Mouse (Mus musculus): ENCODE data around the gene Hba-a2. TPM values are rescaled to one million over a fixed set of nuclear protein-coding genes. Genes with fewer than 3 reads are reported as not detected.
"Not testable (repeated sequence)": the region's sequence is repeated elsewhere in the genome, so short reads cannot be mapped to it uniquely, and the experiment has no call there.

Hba-a2 gene
- polyA plus RNA-seq, 1 experiment from 2014 or later: 4,243 TPM

- ATAC-seq (ENCODE audit: insufficient number of reproducible peaks, low FRiP score, low TSS enrichment, low read depth): peak; percentile 48; the same call in 1 of the 2 replicates
- DNase-seq (ENCODE audit: low spot score): no peak
These were observed 18.4 kb upstream of the Hba-a2 start for GRCm38 (mm10) chr11:32277736-32278457.

GRCm38 (mm10) chr11:32278458-32278957 is 17.8 kb upstream of the Hba-a2 start:
- no peak overlapping the region for H3K9ac ChIP-seq (ENCODE audit: low read length)
- no peaks in the 10 kb centered on the region for H3K4me1 ChIP-seq (ENCODE audit: control insufficient read depth, insufficient read depth, low read length)
- H3K4me3 ChIP-seq (ENCODE audit: low read depth, low read length): no peak overlapping the region
- H3K36me3 ChIP-seq (ENCODE audit: control insufficient read depth, insufficient read depth, low read length): no peaks in the 10 kb centered on the region
- no peaks in the 10 kb centered on the region for H3K27me3 ChIP-seq (ENCODE audit: control insufficient read depth, insufficient read depth, low read length)
- H3K4me2 ChIP-seq (ENCODE audit: low read depth, severe bottlenecking): no peak overlapping the region
- H3K27ac ChIP-seq (replicated peaks; ENCODE audit: low read depth, low read length): no peak overlapping the region
- DNase-seq (ENCODE audit: low spot score) (no peak), ATAC-seq (ENCODE audit: insufficient number of reproducible peaks, low FRiP score, low TSS enrichment, low read depth) (0 out of 2 replicates have a peak, but pooled peaks have one; percentile 8)
- no peaks in the 10 kb centered on the region for H3K9me3 ChIP-seq (ENCODE audit: control insufficient read depth, low read length)
- WGBS: 83% methylated on average over 12 of the region's 12 CpGs

More at GRCm38 (mm10) chr11:32277736-32278457, 18.4 kb upstream of the Hba-a2 start:
- Histone ChIP-seq H3K36me3 (ENCODE audit: control insufficient read depth, insufficient read depth, low read length) (no peaks in the 10 kb centered on the region), H3K4me2 (ENCODE audit: low read depth, severe bottlenecking) (no peak overlapping the region), H3K4me3 (ENCODE audit: low read depth, low read length) (no peak overlapping the region), H3K27me3 (ENCODE audit: control insufficient read depth, insufficient read depth, low read length) (no peaks in the 10 kb centered on the region), H3K9me3 (ENCODE audit: control insufficient read depth, low read length) (no peaks in the 10 kb centered on the region), H3K9ac (ENCODE audit: low read length) (no peak overlapping the region), H3K4me1 (ENCODE audit: control insufficient read depth, insufficient read depth, low read length) (no peaks in the 10 kb centered on the region), H3K27ac (replicated peaks; ENCODE audit: low read depth, low read length) (no peak overlapping the region)
- WGBS: 70% methylated on average over 21 of the region's 21 CpGs

GRCm38 (mm10) chr11:32280646-32281045 is 15.6 kb upstream of the Hba-a2 start:
- Histone ChIP-seq H3K4me3 (ENCODE audit: low read depth, low read length) (no peak overlapping the region), H3K9ac (ENCODE audit: low read length) (no peak overlapping the region), H3K27me3 (ENCODE audit: control insufficient read depth, insufficient read depth, low read length) (no peaks in the 10 kb centered on the region), H3K4me2 (ENCODE audit: low read depth, severe bottlenecking) (no peak overlapping the region), H3K9me3 (ENCODE audit: control insufficient read depth, low read length) (no peaks in the 10 kb centered on the region), H3K4me1 (ENCODE audit: control insufficient read depth, insufficient read depth, low read length) (no peaks in the 10 kb centered on the region), H3K36me3 (ENCODE audit: control insufficient read depth, insufficient read depth, low read length) (no peaks in the 10 kb centered on the region), H3K27ac (replicated peaks; ENCODE audit: low read depth, low read length) (no peak overlapping the region)
- DNase-seq (ENCODE audit: low spot score): no peak
- 77% methylated on average over 2 of the region's 2 CpGs for WGBS
- no peak for ATAC-seq (ENCODE audit: insufficient number of reproducible peaks, low FRiP score, low TSS enrichment, low read depth)

GRCm38 (mm10) chr11:32281416-32282144 is 14.7 kb upstream of the Hba-a2 start:
- Histone ChIP-seq H3K9ac (ENCODE audit: low read length) (no peak overlapping the region), H3K4me3 (ENCODE audit: low read depth, low read length) (no peak overlapping the region), H3K4me1 (ENCODE audit: control insufficient read depth, insufficient read depth, low read length) (no peaks in the 10 kb centered on the region), H3K27ac (replicated peaks; ENCODE audit: low read depth, low read length) (no peak overlapping the region; the same call in 1 of the 2 replicates), H3K9me3 (ENCODE audit: control insufficient read depth, low read length) (no peaks in the 10 kb centered on the region), H3K36me3 (ENCODE audit: control insufficient read depth, insufficient read depth, low read length) (no peaks in the 10 kb centered on the region), H3K4me2 (ENCODE audit: low read depth, severe bottlenecking) (no peak overlapping the region), H3K27me3 (ENCODE audit: control insufficient read depth, insufficient read depth, low read length) (no peaks in the 10 kb centered on the region)
- ATAC-seq (ENCODE audit: insufficient number of reproducible peaks, low FRiP score, low TSS enrichment, low read depth) (no peak), DNase-seq (ENCODE audit: low spot score) (no peak)
- 75% methylated on average over 1 of the region's 1 CpGs for WGBS

- not testable (repeated sequence) for H3K27ac ChIP-seq (replicated peaks; ENCODE audit: low read depth, low read length); H3K36me3 ChIP-seq (ENCODE audit: control insufficient read depth, insufficient read depth, low read length); H3K4me3 ChIP-seq (ENCODE audit: low read depth, low read length); H3K4me1 ChIP-seq (ENCODE audit: control insufficient read depth, insufficient read depth, low read length); ATAC-seq (ENCODE audit: insufficient number of reproducible peaks, low FRiP score, low TSS enrichment, low read depth); H3K9me3 ChIP-seq (ENCODE audit: control insufficient read depth, low read length); H3K9ac ChIP-seq (ENCODE audit: low read length); H3K27me3 ChIP-seq (ENCODE audit: control insufficient read depth, insufficient read depth, low read length); DNase-seq (ENCODE audit: low spot score); H3K4me2 ChIP-seq (ENCODE audit: low read depth, severe bottlenecking)
- WGBS: 29% methylated on average over 1 of the region's 5 CpGs
These were observed 13.1 kb upstream of the Hba-a2 start, which contains the start of gene Hba-a1 for GRCm38 (mm10) chr11:32283091-32283777. Gene Hba-a1 (plus strand): TSS chr11:32283511.

- H3K9ac ChIP-seq (ENCODE audit: low read length); H3K36me3 ChIP-seq (ENCODE audit: control insufficient read depth, insufficient read depth, low read length); H3K4me3 ChIP-seq (ENCODE audit: low read depth, low read length); H3K9me3 ChIP-seq (ENCODE audit: control insufficient read depth, low read length); DNase-seq (ENCODE audit: low spot score); H3K4me2 ChIP-seq (ENCODE audit: low read depth, severe bottlenecking); H3K4me1 ChIP-seq (ENCODE audit: control insufficient read depth, insufficient read depth, low read length); H3K27ac ChIP-seq (replicated peaks; ENCODE audit: low read depth, low read length); H3K27me3 ChIP-seq (ENCODE audit: control insufficient read depth, insufficient read depth, low read length); ATAC-seq (ENCODE audit: insufficient number of reproducible peaks, low FRiP score, low TSS enrichment, low read depth): not testable (repeated sequence)
- whole genome bisulfite sequencing: 45% methylated on average over 2 of the region's 2 CpGs
These were observed 11.7 kb upstream of the Hba-a2 start for GRCm38 (mm10) chr11:32284582-32284981.

- ATAC-seq (ENCODE audit: insufficient number of reproducible peaks, low FRiP score, low TSS enrichment, low read depth) (no peak), DNase-seq (ENCODE audit: low spot score) (no peak)
- WGBS: 80% methylated on average over 7 of the region's 7 CpGs
- H3K9ac ChIP-seq (ENCODE audit: low read length): no peak overlapping the region
- no peaks in the 10 kb centered on the region for H3K4me1 ChIP-seq (ENCODE audit: control insufficient read depth, insufficient read depth, low read length)
- H3K4me3 ChIP-seq (ENCODE audit: low read depth, low read length): no peak overlapping the region
- no peaks in the 10 kb centered on the region for H3K9me3 ChIP-seq (ENCODE audit: control insufficient read depth, low read length)
- H3K4me2 ChIP-seq (ENCODE audit: low read depth, severe bottlenecking): no peak overlapping the region
- H3K36me3 ChIP-seq (ENCODE audit: control insufficient read depth, insufficient read depth, low read length): no peaks in the 10 kb centered on the region
- H3K27me3 ChIP-seq (ENCODE audit: control insufficient read depth, insufficient read depth, low read length): 0 out of 2 replicates have a peak, but pooled peaks cover 2% of the 10 kb centered on the region
- H3K27ac ChIP-seq (replicated peaks; ENCODE audit: low read depth, low read length): no peak overlapping the region
These were observed 11.1 kb upstream of the Hba-a2 start for GRCm38 (mm10) chr11:32285031-32285775.

GRCm38 (mm10) chr11:32285887-32286286 is 10.4 kb upstream of the Hba-a2 start:
- H3K36me3 ChIP-seq (ENCODE audit: control insufficient read depth, insufficient read depth, low read length); H3K4me3 ChIP-seq (ENCODE audit: low read depth, low read length); DNase-seq (ENCODE audit: low spot score); H3K9me3 ChIP-seq (ENCODE audit: control insufficient read depth, low read length); H3K27me3 ChIP-seq (ENCODE audit: control insufficient read depth, insufficient read depth, low read length); H3K27ac ChIP-seq (replicated peaks; ENCODE audit: low read depth, low read length); ATAC-seq (ENCODE audit: insufficient number of reproducible peaks, low FRiP score, low TSS enrichment, low read depth); H3K4me2 ChIP-seq (ENCODE audit: low read depth, severe bottlenecking); H3K9ac ChIP-seq (ENCODE audit: low read length); H3K4me1 ChIP-seq (ENCODE audit: control insufficient read depth, insufficient read depth, low read length): not testable (repeated sequence)

All from limb, embryonic 11.5 days (tissue).